Mouse (Mus musculus) megakaryocyte progenitor cell, adult 5-6 weeks (primary cell): ENCODE data around the gene Klk13. TPM values are rescaled to one million over a fixed set of nuclear protein-coding genes. Genes with fewer than 3 reads are reported as not detected.
"Not testable (repeated sequence)": the region's sequence is repeated elsewhere in the genome, so short reads cannot be mapped to it uniquely, and the experiment has no call there.

ENCODE experiments used
- ATAC-seq: replicated peaks from 2 replicates; pipeline ENCODE4 v1.8.0; 2016; ENCODE audit warnings: mild to moderate bottlenecking, moderate TSS enrichment, inconsistent platforms; ENCODE audit not compliant: poor library complexity
- total RNA-seq, 2 experiments: library from RNA; stranded (forward) in 1 of 2; stranded (reverse) in 1 of 2; fragments of 157-497, 149-512 nt in 1 of 2; fragments of 200-1000 nt in 1 of 2; gene quantifications; 2 replicates each; pipeline versions ENCODE4 v1.2.3 to v1.2.4; 2015 to 2017

Gene Klk13
- total RNA-seq (2015) (not detected in 2 replicates), total RNA-seq (2017) (not detected in 2 replicates)

GRCm38 (mm10) chr7:43712267-43712666 is at the start of gene Klk13:
Gene Klk13 (plus strand): TSS chr7:43712567.
- ATAC-seq, result no peak

GRCm38 (mm10) chr7:43662804-43663203 is 49.6 kb upstream of the Klk13 start:
- peak; percentile 56 for ATAC-seq

GRCm38 (mm10) chr7:43667221-43667620 is 45.1 kb upstream of the Klk13 start:
- ATAC-seq, result not testable (repeated sequence)

- ATAC-seq, result peak; percentile 32
Observed at GRCm38 (mm10) chr7:43668582-43668981, 43.8 kb upstream of the Klk13 start.

- ATAC-seq, result no peak
Observed at GRCm38 (mm10) chr7:43671064-43671808, 41.1 kb upstream of the Klk13 start.

- peak; percentile 89 for ATAC-seq
Observed at GRCm38 (mm10) chr7:43671809-43672580, 40.4 kb upstream of the Klk13 start, which contains the start of gene Ctu1. Gene Ctu1 (plus strand): TSS chr7:43672016.

- no peak for ATAC-seq
Observed at GRCm38 (mm10) chr7:43672581-43673260, 39.6 kb upstream of the Klk13 start.

- ATAC-seq, result no peak
Observed at GRCm38 (mm10) chr7:43675091-43675490, 37.3 kb upstream of the Klk13 start.

- ATAC-seq, result peak; percentile 50; the same call in 1 of the 2 replicates
Observed at GRCm38 (mm10) chr7:43678517-43678916, 33.9 kb upstream of the Klk13 start.

- peak; percentile 82 for ATAC-seq
Observed at GRCm38 (mm10) chr7:43680960-43681359, 31.4 kb upstream of the Klk13 start.

- peak; percentile 52; the same call in 1 of the 2 replicates for ATAC-seq
Observed at GRCm38 (mm10) chr7:43682511-43682910, 29.9 kb upstream of the Klk13 start.

GRCm38 (mm10) chr7:43685088-43685487 is 27.3 kb upstream of the Klk13 start:
- ATAC-seq, result no peak

- no peak for ATAC-seq
Observed at GRCm38 (mm10) chr7:43690118-43690517, 22.2 kb upstream of the Klk13 start, which contains the start of gene Klk14. Gene Klk14 (plus strand): TSS chr7:43690418.

- ATAC-seq, result no peak
Observed at GRCm38 (mm10) chr7:43710031-43710430, 2.3 kb upstream of the Klk13 start.

- ATAC-seq, result no peak
Observed at GRCm38 (mm10) chr7:43712917-43713316, 550 bp downstream of the Klk13 start.

- ATAC-seq, result no peak
Observed at GRCm38 (mm10) chr7:43713741-43714351, 1.5 kb downstream of the Klk13 start.

- ATAC-seq, result peak; percentile 98
Observed at GRCm38 (mm10) chr7:43747788-43748187, 35.4 kb downstream of the Klk13 start.

GRCm38 (mm10) chr7:43752806-43753205 is 40.4 kb downstream of the Klk13 start:
- ATAC-seq, result no peak

- ATAC-seq, result no peak
Observed at GRCm38 (mm10) chr7:43766484-43766883, 54.1 kb downstream of the Klk13 start.

- ATAC-seq, result no peak
Observed at GRCm38 (mm10) chr7:43768597-43768996, 56.2 kb downstream of the Klk13 start, which contains the start of gene Klk12. Gene Klk12 (plus strand): TSS chr7:43768897.

- ATAC-seq, result no peak
Observed at GRCm38 (mm10) chr7:43769636-43770035, 57.3 kb downstream of the Klk13 start.
